ENCODE assay signal across 16 mouse cellular contexts in genomic region chr8:104595773-104596536, GRCm38 (mm10). TPM values are rescaled to one million over a fixed set of nuclear protein-coding genes. Genes with fewer than 3 reads are reported as not detected.
DNase-seq lines count a peak whose midpoint lies in the region; ATAC-seq and TF ChIP-seq lines count a peak whose summit lies in the region.
"Had no signal": no experiment of that assay in that cellular context is flagged by ENCODE, and none has a peak within 500 bp of the region (broad histone marks: within the 10 kb centered on the region; RNA-seq: fewer than 3 reads in every experiment).

No protein-coding gene starts in this region.

- no peak overlapping the region for H3K4me3 ChIP-seq in liver, adult 2 months (ENCODE audit: insufficient read depth, low read depth, low read length)
- H3K4me3 ChIP-seq in kidney, embryonic 14.5 days (ENCODE audit: low read length) = no peak overlapping the region
- H3K4me3 ChIP-seq: neural tube, embryonic 15.5 days had no signal

- DNase-seq in liver, adult 2 months (ENCODE audit: extremely low read depth, low read depth, low spot score) = peak; percentile 37
- DNase-seq in liver (no peak), MN1 (ENCODE audit: low spot score) (peak; percentile 79)
- DNase-seq in neural tube, embryonic 10.5 days (ENCODE audit: extremely low spot score, low spot score) = no peak
- DNase-seq in frontal cortex, adult 2 months (ENCODE audit: extremely low spot score in 1 of 2, low spot score in 1 of 2) = no peak
- DNase-seq in yolk sac, embryonic 10.5 days (ENCODE audit: low spot score) = no peak
- DNase-seq: lung, postnatal 10 days had no signal

- ATAC-seq in kidney, embryonic 14.5 days (ENCODE audit: low FRiP score, low TSS enrichment) = no peak
- peak; percentile 61 for ATAC-seq in megakaryocyte, adult 5-6 weeks (ENCODE audit: poor library complexity, severe bottlenecking)
- ATAC-seq: midbrain, embryonic 16.5 days had no signal

- peaks cover 25% of the 10 kb centered on the region for H3K36me3 ChIP-seq in liver, adult 2 months (ENCODE audit: control insufficient read depth, insufficient read depth, low read length)
- peaks cover 20% of the 10 kb centered on the region for H3K36me3 ChIP-seq in kidney, embryonic 14.5 days (ENCODE audit: control insufficient read depth, insufficient read depth, low read length)

- TF ChIP-seq CTCF in liver, adult 2 months (IDR thresholded peaks at IDR 0.05; ENCODE audit: low read depth, low read length) = no peak

- H3K4me2 ChIP-seq in kidney, embryonic 14.5 days (replicated peaks; ENCODE audit: low read depth, low read length) = no peak overlapping the region
- H3K4me2 ChIP-seq: heart, embryonic 11.5 days; neural tube, embryonic 15.5 days had no signal

- 56% methylated on average over 21 of the region's 21 CpGs for WGBS in liver, adult 2 months
- 55% methylated on average over 21 of the region's 21 CpGs for WGBS in kidney, embryonic 14.5 days

- peaks cover 27% of the 10 kb centered on the region for H3K79me2 ChIP-seq in liver, adult 2 months (ENCODE audit: control insufficient read depth, insufficient read depth, low read length)

- TF ChIP-seq POLR2A in liver, adult 2 months (IDR thresholded peaks at IDR 0.05; ENCODE audit: extremely low read depth, insufficient read depth, low read length) = no peak

- no peak overlapping the region for H3K9ac ChIP-seq in liver, adult 2 months (ENCODE audit: low read depth, low read length)
- H3K9ac ChIP-seq in kidney, embryonic 14.5 days (ENCODE audit: low read depth, low read length) = no peak overlapping the region
- H3K9ac ChIP-seq: neural tube, embryonic 15.5 days had no signal

- no peaks in the 10 kb centered on the region for H3K27me3 ChIP-seq in liver, adult 2 months (ENCODE audit: control insufficient read depth, insufficient read depth, low read length)
- H3K27me3 ChIP-seq in kidney, embryonic 14.5 days (ENCODE audit: control insufficient read depth, insufficient read depth, low read length) = no peaks in the 10 kb centered on the region
- H3K27me3 ChIP-seq: neural tube, embryonic 15.5 days had no signal

- peaks cover 43% of the 10 kb centered on the region for H3K4me1 ChIP-seq in liver, adult 2 months (ENCODE audit: control insufficient read depth, insufficient read depth, low read length)
- peaks cover 23% of the 10 kb centered on the region; the same call in 1 of the 2 replicates for H3K4me1 ChIP-seq in kidney, embryonic 14.5 days (ENCODE audit: control insufficient read depth, insufficient read depth, low read length)

- H3K9me3 ChIP-seq in kidney, embryonic 14.5 days (ENCODE audit: control insufficient read depth, low read length) = no peaks in the 10 kb centered on the region
- H3K9me3 ChIP-seq: neural tube, embryonic 15.5 days had no signal

- H3K27ac ChIP-seq in liver, adult 2 months (replicated peaks; ENCODE audit: insufficient read depth, low read depth, low read length) = peak overlapping the region; percentile 26
- H3K27ac ChIP-seq in kidney, embryonic 14.5 days (ENCODE audit: low read depth, low read length) = peak overlapping the region; percentile 20; the same call in 1 of the 2 replicates
- H3K27ac ChIP-seq: neural tube, embryonic 15.5 days had no signal

RNA-seq across cellular contexts. Expression of gene Pdp2, which starts 4.7 kb away (rescaled TPM):
- total RNA-seq in liver, adult 2 months (2014; rRNA removed) = 16.4 and 20.0 TPM in 2 replicates
- 9.6 and 11.9 TPM in 2 replicates for polyA plus RNA-seq in liver, adult 2 months (2012; rRNA removed)
- polyA plus RNA-seq in kidney, embryonic 14.5 days (2014; fragmentation: Nextera tagmentation; extraction: Ambion mirVana) = 15.1 and 18.7 TPM in 2 replicates
- 6.8 TPM in 2 replicates for total RNA-seq in megakaryocyte, adult 5-6 weeks (2015)
- 6.1 and 6.6 TPM in 2 replicates for total RNA-seq in megakaryocyte, adult 5-6 weeks (2017)
- 4.6 and 5.5 TPM in 2 replicates for polyA plus RNA-seq in frontal cortex, adult 2 months (2012; rRNA removed)

RNA-seq across cellular contexts. Expression of gene Cdh16, which starts 28.2 kb away (rescaled TPM):
- 0.07 TPM in 1 of 2 replicates, not detected in the other for total RNA-seq in liver, adult 2 months (2014; rRNA removed)
- polyA plus RNA-seq in liver, adult 2 months (2012; rRNA removed) = not detected in 2 replicates
- 166 and 200 TPM in 2 replicates for polyA plus RNA-seq in kidney, embryonic 14.5 days (2014; fragmentation: Nextera tagmentation; extraction: Ambion mirVana)
- not detected in 2 replicates for total RNA-seq in megakaryocyte, adult 5-6 weeks (2015)
- total RNA-seq in megakaryocyte, adult 5-6 weeks (2017) = not detected in 2 replicates
- not detected in 2 replicates for polyA plus RNA-seq in frontal cortex, adult 2 months (2012; rRNA removed)
- total RNA-seq: left cerebral cortex, postnatal 25 days had no signal
- polyA plus RNA-seq: cortical plate, adult 2 months; hindbrain, embryonic 11.5 days; midbrain, embryonic 16.5 days; neural tube, embryonic 15.5 days; small intestine, adult 2 months had no signal

RNA-seq across cellular contexts. Expression of gene Rrad, which starts 35.2 kb away (rescaled TPM):
- total RNA-seq in liver, adult 2 months (2014; rRNA removed) = 0.34 and 0.46 TPM in 2 replicates
- 0.23 and 0.50 TPM in 2 replicates for polyA plus RNA-seq in liver, adult 2 months (2012; rRNA removed)
- 13.9 and 14.5 TPM in 2 replicates for polyA plus RNA-seq in kidney, embryonic 14.5 days (2014; fragmentation: Nextera tagmentation; extraction: Ambion mirVana)
- 0.52 and 2.0 TPM in 2 replicates for total RNA-seq in megakaryocyte, adult 5-6 weeks (2015)
- total RNA-seq in megakaryocyte, adult 5-6 weeks (2017) = 0.73 and 1.5 TPM in 2 replicates
- 4.0 and 4.1 TPM in 2 replicates for polyA plus RNA-seq in frontal cortex, adult 2 months (2012; rRNA removed)

RNA-seq across cellular contexts. Expression of gene Ciao2b, which starts 45.8 kb away (rescaled TPM):
- 18.7 and 18.9 TPM in 2 replicates for total RNA-seq in liver, adult 2 months (2014; rRNA removed)
- 20.4 and 24.2 TPM in 2 replicates for polyA plus RNA-seq in liver, adult 2 months (2012; rRNA removed)
- 94.4 and 111 TPM in 2 replicates for polyA plus RNA-seq in kidney, embryonic 14.5 days (2014; fragmentation: Nextera tagmentation; extraction: Ambion mirVana)
- total RNA-seq in megakaryocyte, adult 5-6 weeks (2015) = 18.9 and 25.7 TPM in 2 replicates
- 15.1 and 28.2 TPM in 2 replicates for total RNA-seq in megakaryocyte, adult 5-6 weeks (2017)
- 50.2 and 70.7 TPM in 2 replicates for polyA plus RNA-seq in frontal cortex, adult 2 months (2012; rRNA removed)

Comparison
In these comparisons a context has a peak if more than half of its experiments do, and no peak if none do; other contexts are left out.
1. DNase-seq: peak in liver, adult 2 months (single experiment) and MN1 (single experiment); none in liver (single experiment), neural tube, embryonic 10.5 days (single experiment), frontal cortex, adult 2 months (0 of 2) and yolk sac, embryonic 10.5 days (single experiment).
2. RNA of gene Cdh16, which starts 28.2 kb away (polyA plus RNA-seq): 166 to 200 TPM in kidney, embryonic 14.5 days; not detected in liver, adult 2 months and not detected in frontal cortex, adult 2 months; every median in the first group is over 100 times any median in the second.